Mouse (Mus musculus): ENCODE measurements around the gene Fntb. TPM values are rescaled to one million over a fixed set of nuclear protein-coding genes. Genes with fewer than 3 reads are reported as not detected.

Gene Fntb
- polyA plus RNA-seq, 1 experiment from 2014 or later: 50.6 TPM

- 92% methylated on average over 10 of the region's 10 CpGs for WGBS
Measured at GRCm38 (mm10) chr12:76899261-76899975, 134.0 kb downstream of the Fntb start.

GRCm38 (mm10) chr12:76901508-76902294, 136.3 kb downstream of the Fntb start:
- no peaks in the 10 kb centered on the region for H3K9me3 ChIP-seq
- H3K4me1 ChIP-seq (replicated peaks): no peaks in the 10 kb centered on the region
- H3K27ac ChIP-seq: no peak overlapping the region
- H3K27me3 ChIP-seq (ENCODE audit: insufficient read depth, poor library complexity, severe bottlenecking): no peaks in the 10 kb centered on the region
- peaks cover 25% of the 10 kb centered on the region for H3K36me3 ChIP-seq
- 78% methylated on average over 3 of the region's 3 CpGs for WGBS
- no peak overlapping the region for H3K4me3 ChIP-seq
- DNase-seq (ENCODE audit: low spot score): no peak

More at GRCm38 (mm10) chr12:76899261-76899975, 134.0 kb downstream of the Fntb start:
- Histone ChIP-seq H3K4me3 (no peak overlapping the region), H3K27me3 (ENCODE audit: insufficient read depth, poor library complexity, severe bottlenecking) (no peaks in the 10 kb centered on the region), H3K9me3 (no peaks in the 10 kb centered on the region), H3K36me3 (peaks cover 22% of the 10 kb centered on the region), H3K27ac (no peak overlapping the region), H3K4me1 (replicated peaks) (peaks cover 10% of the 10 kb centered on the region)
- no peak for DNase-seq (ENCODE audit: low spot score)

- H3K4me3 ChIP-seq: no peak overlapping the region
- peaks cover 35% of the 10 kb centered on the region for H3K36me3 ChIP-seq
- H3K27me3 ChIP-seq (ENCODE audit: insufficient read depth, poor library complexity, severe bottlenecking): no peaks in the 10 kb centered on the region
- no peak for DNase-seq (ENCODE audit: low spot score)
- H3K4me1 ChIP-seq (replicated peaks): peaks cover 14% of the 10 kb centered on the region
- H3K9me3 ChIP-seq: no peaks in the 10 kb centered on the region
- 94% methylated on average over 1 of the region's 1 CpGs for WGBS
- no peak overlapping the region for H3K27ac ChIP-seq
Measured at GRCm38 (mm10) chr12:76906278-76906677, 140.9 kb downstream of the Fntb start.

GRCm38 (mm10) chr12:76909218-76909617, 143.8 kb downstream of the Fntb start:
- peaks cover 16% of the 10 kb centered on the region for H3K4me1 ChIP-seq (replicated peaks)
- no peak overlapping the region for H3K27ac ChIP-seq
- H3K9me3 ChIP-seq: no peaks in the 10 kb centered on the region
- H3K36me3 ChIP-seq: peaks cover 35% of the 10 kb centered on the region
- WGBS: 89% methylated on average over 5 of the region's 5 CpGs
- no peak overlapping the region for H3K4me3 ChIP-seq
- H3K27me3 ChIP-seq (ENCODE audit: insufficient read depth, poor library complexity, severe bottlenecking): no peaks in the 10 kb centered on the region
- no peak for DNase-seq (ENCODE audit: low spot score)

GRCm38 (mm10) chr12:76910258-76910940, 145.0 kb downstream of the Fntb start:
- Histone ChIP-seq H3K4me1 (replicated peaks) (peaks cover 16% of the 10 kb centered on the region), H3K4me3 (no peak overlapping the region), H3K27me3 (ENCODE audit: insufficient read depth, poor library complexity, severe bottlenecking) (no peaks in the 10 kb centered on the region), H3K27ac (no peak overlapping the region), H3K9me3 (no peaks in the 10 kb centered on the region), H3K36me3 (peaks cover 40% of the 10 kb centered on the region)
- DNase-seq (ENCODE audit: low spot score): no peak
- 60% methylated on average over 11 of the region's 11 CpGs for WGBS

GRCm38 (mm10) chr12:76911171-76911726, 145.9 kb downstream of the Fntb start:
- no peak overlapping the region for H3K4me3 ChIP-seq
- H3K27me3 ChIP-seq (ENCODE audit: insufficient read depth, poor library complexity, severe bottlenecking): no peaks in the 10 kb centered on the region
- DNase-seq (ENCODE audit: low spot score): no peak
- 59% methylated on average over 16 of the region's 16 CpGs for WGBS
- H3K27ac ChIP-seq: 0 out of 2 replicates have a peak overlapping the region, but pooled peaks have one; percentile 45
- peaks cover 16% of the 10 kb centered on the region for H3K4me1 ChIP-seq (replicated peaks)
- no peaks in the 10 kb centered on the region for H3K9me3 ChIP-seq
- H3K36me3 ChIP-seq: peaks cover 43% of the 10 kb centered on the region

GRCm38 (mm10) chr12:76912193-76912592, 146.8 kb downstream of the Fntb start:
- WGBS: 81% methylated on average over 9 of the region's 9 CpGs
- Histone ChIP-seq H3K27ac (no peak overlapping the region), H3K4me3 (no peak overlapping the region), H3K36me3 (peaks cover 44% of the 10 kb centered on the region), H3K27me3 (ENCODE audit: insufficient read depth, poor library complexity, severe bottlenecking) (no peaks in the 10 kb centered on the region), H3K9me3 (no peaks in the 10 kb centered on the region), H3K4me1 (replicated peaks) (peaks cover 16% of the 10 kb centered on the region)
- no peak for DNase-seq (ENCODE audit: low spot score)

- WGBS: 92% methylated on average over 11 of the region's 11 CpGs
- DNase-seq (ENCODE audit: low spot score): no peak
- peaks cover 45% of the 10 kb centered on the region for H3K36me3 ChIP-seq
- H3K27ac ChIP-seq: no peak overlapping the region
- peaks cover 14% of the 10 kb centered on the region for H3K4me1 ChIP-seq (replicated peaks)
- no peaks in the 10 kb centered on the region for H3K27me3 ChIP-seq (ENCODE audit: insufficient read depth, poor library complexity, severe bottlenecking)
- H3K4me3 ChIP-seq: no peak overlapping the region
- no peaks in the 10 kb centered on the region for H3K9me3 ChIP-seq
Measured at GRCm38 (mm10) chr12:76916163-76916562, 150.8 kb downstream of the Fntb start.

GRCm38 (mm10) chr12:76918113-76918512, 152.7 kb downstream of the Fntb start:
- Histone ChIP-seq H3K4me1 (replicated peaks) (0 out of 2 replicates have a peak, but pooled peaks cover 10% of the 10 kb centered on the region), H3K27ac (no peak overlapping the region), H3K27me3 (ENCODE audit: insufficient read depth, poor library complexity, severe bottlenecking) (no peaks in the 10 kb centered on the region), H3K4me3 (no peak overlapping the region), H3K9me3 (no peaks in the 10 kb centered on the region), H3K36me3 (peaks cover 42% of the 10 kb centered on the region)
- no peak for DNase-seq (ENCODE audit: low spot score)
- 88% methylated on average over 6 of the region's 6 CpGs for WGBS

GRCm38 (mm10) chr12:76918855-76919254, 153.5 kb downstream of the Fntb start:
- H3K4me3 ChIP-seq: no peak overlapping the region
- no peaks in the 10 kb centered on the region for H3K27me3 ChIP-seq (ENCODE audit: insufficient read depth, poor library complexity, severe bottlenecking)
- no peak for DNase-seq (ENCODE audit: low spot score)
- no peaks in the 10 kb centered on the region for H3K9me3 ChIP-seq
- WGBS: 63% methylated on average over 3 of the region's 3 CpGs
- 0 out of 2 replicates have a peak, but pooled peaks cover 10% of the 10 kb centered on the region for H3K4me1 ChIP-seq (replicated peaks)
- peaks cover 42% of the 10 kb centered on the region for H3K36me3 ChIP-seq
- no peak overlapping the region for H3K27ac ChIP-seq

- Histone ChIP-seq H3K4me3 (no peak overlapping the region), H3K9me3 (no peaks in the 10 kb centered on the region), H3K4me1 (replicated peaks) (0 out of 2 replicates have a peak, but pooled peaks cover 10% of the 10 kb centered on the region), H3K36me3 (peaks cover 33% of the 10 kb centered on the region), H3K27me3 (ENCODE audit: insufficient read depth, poor library complexity, severe bottlenecking) (no peaks in the 10 kb centered on the region), H3K27ac (no peak overlapping the region)
- 80% methylated on average over 6 of the region's 6 CpGs for WGBS
- no peak for DNase-seq (ENCODE audit: low spot score)
Measured at GRCm38 (mm10) chr12:76920398-76920797, 155.0 kb downstream of the Fntb start.

- Histone ChIP-seq H3K4me3 (no peak overlapping the region), H3K36me3 (peaks cover 33% of the 10 kb centered on the region), H3K9me3 (no peaks in the 10 kb centered on the region), H3K27me3 (ENCODE audit: insufficient read depth, poor library complexity, severe bottlenecking) (no peaks in the 10 kb centered on the region), H3K4me1 (replicated peaks) (0 out of 2 replicates have a peak, but pooled peaks cover 10% of the 10 kb centered on the region), H3K27ac (no peak overlapping the region)
- DNase-seq (ENCODE audit: low spot score): no peak
- 89% methylated on average over 8 of the region's 8 CpGs for WGBS
Measured at GRCm38 (mm10) chr12:76920990-76921389, 155.6 kb downstream of the Fntb start.
